Mouse (Mus musculus): ENCODE data around the gene Cstl1. TPM values are rescaled to one million over a fixed set of nuclear protein-coding genes. Genes with fewer than 3 reads are reported as not detected.

Gene Cstl1
- total RNA-seq (2023) = not detected in 2 replicates

DNA sequence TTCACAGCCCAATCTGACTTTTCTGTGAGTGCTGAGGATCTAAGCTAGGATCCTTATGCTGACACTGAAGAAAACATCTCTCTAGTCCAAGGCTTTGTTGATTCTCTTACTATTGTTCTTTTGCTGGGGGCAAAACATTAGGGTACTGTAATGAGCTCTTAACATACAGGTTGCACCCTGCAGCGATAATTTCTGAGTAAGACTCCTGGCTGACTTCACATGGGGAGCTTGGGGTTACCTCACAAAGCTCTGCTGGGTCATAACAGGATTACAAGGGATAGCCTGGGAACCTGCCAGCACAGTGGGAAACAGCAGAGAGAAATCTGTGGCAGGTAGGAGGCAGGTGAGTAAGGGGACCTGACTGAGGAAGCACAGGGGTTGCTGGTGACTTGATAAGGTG is at the start of gene Cstl1:
Cstl1 (plus strand) TSS at position 301 of the 400 bp plus-strand sequence.

DNA sequence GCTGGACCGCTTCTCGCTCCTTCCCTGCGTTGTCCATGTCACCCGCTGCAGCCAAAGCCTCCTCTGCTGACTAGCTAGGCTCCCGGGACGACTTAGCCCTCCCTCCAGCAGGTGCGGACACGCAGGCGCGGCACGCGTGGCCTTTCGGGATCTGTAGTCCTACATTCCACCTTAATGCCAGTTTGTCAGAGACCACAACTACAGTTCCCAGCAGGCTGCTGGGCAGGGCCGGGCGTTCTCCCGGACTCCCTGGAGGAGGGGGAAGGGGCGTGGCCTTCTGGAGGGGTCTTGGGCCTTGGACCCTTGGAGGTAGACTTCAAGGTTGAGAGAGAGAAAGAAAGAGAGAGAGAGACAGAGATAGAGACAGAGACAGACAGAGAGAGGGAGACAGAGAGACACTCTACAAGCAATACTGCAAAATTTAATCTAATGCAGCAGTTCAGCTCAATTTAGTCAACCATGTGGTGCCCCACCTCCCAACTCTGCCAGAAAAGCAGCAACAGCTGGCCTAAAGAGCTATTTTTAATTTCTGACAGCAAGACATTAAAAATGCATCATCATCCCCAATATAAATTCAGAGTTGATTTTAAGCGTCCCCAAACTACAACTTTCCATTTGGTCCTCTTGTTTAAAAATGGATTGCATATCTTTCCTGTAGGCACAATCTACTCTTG is 17.7 kb upstream of the Cstl1 start, which contains the start of gene Napb:
Napb (minus strand) TSS at position 141 of the 674 bp plus-strand sequence.

GRCm38 (mm10) chr2:148771397-148771796 is 21.2 kb downstream of the Cstl1 start, which contains the start of gene Cst11:
Gene Cst11 (minus strand): TSS chr2:148771497.

GRCm38 (mm10) chr2:148781709-148782108 is 31.6 kb downstream of the Cstl1 start, which contains the start of gene 8030411F24Rik:
Gene 8030411F24Rik (plus strand): TSS chr2:148782009.

DNA sequence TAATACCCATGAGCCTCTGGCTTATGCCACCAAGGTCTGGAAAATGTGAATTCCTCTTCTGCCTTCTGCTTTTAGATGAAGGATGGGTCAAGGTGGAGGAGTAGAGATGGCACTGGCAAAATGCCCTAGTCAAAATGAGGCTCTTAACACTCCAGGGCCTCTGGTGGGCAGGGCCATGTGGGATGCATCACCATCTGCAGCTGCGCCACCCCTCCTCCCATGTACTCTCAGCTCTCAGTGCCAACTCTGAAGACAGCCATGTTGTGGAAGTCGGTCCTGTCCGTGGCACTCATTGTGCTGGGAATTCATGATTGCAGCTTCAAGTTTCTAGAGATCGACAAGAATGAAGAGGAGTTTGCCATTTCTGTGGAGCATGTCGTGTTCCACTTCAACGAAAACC is 39.0 kb downstream of the Cstl1 start, which contains the start of gene Cst12:
Cst12 (plus strand) TSS at position 220 of the 400 bp plus-strand sequence.

GRCm38 (mm10) chr2:148798485-148798884 is 48.3 kb downstream of the Cstl1 start, which contains the start of gene Cst8:
Gene Cst8 (plus strand): TSS chr2:148798785.

Other genes with a start within 250 kb of the Cstl1 start
- gene Nxt1, start 77.8 kb upstream of the Cstl1 start, total RNA-seq (2023) = 16.5 and 21.5 TPM in 2 replicates
- 12.7 and 14.7 TPM in 2 replicates for gene Gzf1, start 69.3 kb upstream of the Cstl1 start, total RNA-seq (2023)
- 1.3 and 2.1 TPM in 2 replicates for gene Napb, start 17.9 kb upstream of the Cstl1 start, total RNA-seq (2023)
- gene Cst11, start 21.1 kb downstream of the Cstl1 start, total RNA-seq (2023) = not detected in 2 replicates
- gene 8030411F24Rik, start 31.7 kb downstream of the Cstl1 start, total RNA-seq (2023) = not detected in 2 replicates
- gene Cst12, start 39.0 kb downstream of the Cstl1 start, total RNA-seq (2023) = not detected in 2 replicates
- gene Cst8, start 48.4 kb downstream of the Cstl1 start, total RNA-seq (2023) = not detected in 2 replicates
- gene Cst13, start 69.7 kb downstream of the Cstl1 start, total RNA-seq (2023) = not detected in 2 replicates
- gene Cst9, start 84.8 kb downstream of the Cstl1 start, total RNA-seq (2023) = not detected in 2 replicates
- not detected in 2 replicates for gene 9230104L09Rik, start 114.7 kb downstream of the Cstl1 start, total RNA-seq (2023)
- gene Cst3, start 125.3 kb downstream of the Cstl1 start, total RNA-seq (2023) = 375 and 524 TPM in 2 replicates